Mouse (Mus musculus): ENCODE data around the gene Dnajb13. TPM values are rescaled to one million over a fixed set of nuclear protein-coding genes. Genes with fewer than 3 reads are reported as not detected.

Gene Dnajb13
- polyA plus RNA-seq, 1 experiment = 0.51 TPM

DNA sequence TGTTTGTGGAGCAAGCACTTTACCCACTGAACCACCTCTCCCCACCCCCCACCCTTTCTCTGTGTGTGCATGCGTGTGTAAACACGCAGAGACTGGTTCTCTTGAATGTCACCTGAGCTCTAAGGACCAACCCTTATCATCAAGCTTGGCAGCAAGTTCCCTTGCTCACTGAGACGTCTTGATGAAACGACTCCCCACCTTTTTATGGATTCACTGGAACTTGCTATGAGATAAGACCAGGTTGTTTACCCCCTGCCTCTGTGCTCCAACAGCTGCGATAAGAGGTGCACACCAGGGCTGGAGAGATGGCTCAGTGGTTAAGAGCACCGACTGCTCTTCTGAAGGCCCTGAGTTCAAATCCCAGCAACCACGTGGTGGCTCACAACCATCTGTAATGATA is 5.4 kb upstream of the Dnajb13 start:
- 36% methylated on average over 7 of the region's 7 CpGs for whole genome bisulfite sequencing
- DNase-seq (ENCODE audit: low read depth, low spot score) = no peak

DNA sequence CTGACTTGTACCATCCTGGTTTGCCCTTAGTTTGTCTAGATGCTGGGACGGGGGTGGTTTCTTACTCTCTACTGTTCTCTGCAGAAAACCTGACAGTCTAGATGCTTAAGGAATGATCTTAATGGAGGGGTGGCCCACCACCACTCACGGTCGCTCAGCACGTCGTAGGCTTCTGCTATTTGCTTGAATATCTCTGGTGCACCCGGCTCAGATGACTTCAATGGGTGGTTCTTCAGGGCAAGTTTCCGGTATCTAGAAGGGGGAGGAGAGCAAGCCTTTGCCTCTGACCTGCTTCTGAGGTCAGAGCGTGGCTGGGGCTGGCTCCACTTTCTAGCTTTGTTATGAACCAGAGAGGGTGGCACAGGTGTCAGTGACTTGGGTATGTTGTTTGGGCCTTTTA is 3.2 kb downstream of the Dnajb13 start:
- DNase-seq (ENCODE audit: low read depth, low spot score) = no peak
- WGBS = 66% methylated on average over 8 of the region's 8 CpGs

DNA sequence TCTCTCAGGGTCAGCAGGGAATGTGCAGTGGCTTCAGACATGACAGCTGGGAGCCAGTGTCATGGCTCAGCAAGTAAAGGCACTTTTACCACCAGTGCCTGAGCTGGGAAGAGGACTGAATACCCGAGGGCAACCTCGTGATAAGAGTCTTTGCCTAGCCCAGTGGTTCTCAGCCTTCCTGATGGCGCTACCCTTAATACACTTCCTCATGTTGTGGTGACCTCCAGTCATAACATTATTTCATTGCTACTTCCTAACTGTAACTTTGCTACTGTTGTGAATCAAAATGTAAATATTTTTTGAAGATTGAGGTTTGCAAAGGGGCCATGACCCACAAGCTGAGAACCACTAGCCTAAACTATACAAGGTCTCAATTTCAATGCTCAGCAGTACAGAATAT is 6.1 kb downstream of the Dnajb13 start:
- DNase-seq (ENCODE audit: low read depth, low spot score) = no peak
- 25% methylated on average over 3 of the region's 3 CpGs for WGBS

DNA sequence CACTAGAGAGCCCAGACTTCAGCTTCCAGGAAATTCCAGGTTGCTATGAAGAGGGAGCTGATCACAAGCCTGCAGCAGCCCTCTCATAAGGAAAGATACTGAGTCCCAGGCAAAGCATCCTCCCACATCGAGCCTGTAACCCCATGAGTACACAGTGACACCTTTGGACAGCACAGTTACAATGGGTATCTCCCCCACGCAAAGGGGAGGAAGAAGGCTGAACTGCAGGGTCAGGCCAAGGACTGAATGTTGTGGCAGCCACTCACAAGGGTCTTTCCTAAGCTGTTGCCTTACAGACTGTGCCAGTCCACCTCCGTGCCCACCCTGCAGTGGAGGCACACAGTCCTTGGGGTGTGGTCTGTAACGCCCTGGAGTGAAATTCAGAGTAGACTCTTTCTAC is 8.3 kb downstream of the Dnajb13 start:
- DNase-seq (ENCODE audit: low read depth, low spot score) = no peak
- WGBS = 36% methylated on average over 4 of the region's 4 CpGs

DNA sequence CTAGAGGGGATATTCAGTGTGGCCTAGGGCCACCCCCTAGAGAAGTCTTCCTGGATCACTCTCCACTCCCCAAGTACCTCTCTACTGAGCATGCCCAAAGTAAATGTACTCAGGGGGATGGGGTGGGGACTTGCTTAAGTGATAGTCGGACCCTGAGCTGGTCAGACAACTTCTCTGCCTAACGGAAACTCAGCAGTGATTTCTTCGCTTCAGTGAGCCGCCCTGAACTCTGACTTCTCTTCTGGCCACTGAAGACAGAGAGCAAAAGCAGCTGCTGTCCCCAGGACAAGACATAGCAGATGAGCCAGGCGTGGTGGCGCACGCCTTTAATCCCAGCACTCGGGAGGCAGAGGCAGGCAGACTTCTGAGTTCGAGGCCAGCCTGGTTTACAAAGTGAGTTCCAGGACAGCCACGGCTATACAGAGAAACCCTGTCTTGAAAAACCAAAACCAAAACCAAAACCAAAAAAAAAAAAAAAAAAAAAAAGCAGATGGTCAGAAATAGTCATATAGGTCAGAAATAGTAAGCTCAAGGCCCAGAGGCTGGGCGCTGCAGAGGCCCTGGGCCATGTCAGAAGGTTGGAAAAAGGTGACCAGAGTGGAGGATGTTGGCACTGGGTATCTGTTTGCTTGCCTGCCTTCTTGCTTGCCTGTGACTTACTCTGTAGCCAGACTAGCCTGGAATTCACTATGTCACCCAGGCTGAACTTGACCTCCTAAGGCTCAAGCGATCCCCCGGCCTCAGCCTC is 9.8 kb downstream of the Dnajb13 start:
- WGBS = 43% methylated on average over 13 of the region's 13 CpGs
- no peak for DNase-seq (ENCODE audit: low read depth, low spot score)

DNA sequence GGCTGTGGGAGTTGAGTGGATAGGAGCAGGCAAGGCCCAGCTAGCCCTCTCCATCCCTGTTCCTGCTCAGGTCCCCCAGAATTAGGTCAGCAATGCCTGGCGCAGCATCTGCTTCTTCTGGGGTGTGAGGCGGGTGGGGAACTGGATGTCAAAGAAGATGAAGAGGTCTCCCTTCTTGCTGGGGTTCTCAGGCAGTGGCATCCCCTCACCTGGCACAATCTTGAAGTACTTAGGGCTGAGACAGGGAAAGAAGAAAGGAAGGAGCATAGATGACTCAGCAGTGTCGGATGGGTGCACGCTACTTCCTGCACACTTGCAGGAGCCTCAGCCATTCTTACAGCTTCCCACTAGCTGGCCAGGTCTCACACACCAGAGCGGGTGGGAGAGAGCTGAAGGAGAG is 11.7 kb downstream of the Dnajb13 start:
- WGBS = 36% methylated on average over 5 of the region's 5 CpGs
- DNase-seq (ENCODE audit: low read depth, low spot score) = no peak

DNA sequence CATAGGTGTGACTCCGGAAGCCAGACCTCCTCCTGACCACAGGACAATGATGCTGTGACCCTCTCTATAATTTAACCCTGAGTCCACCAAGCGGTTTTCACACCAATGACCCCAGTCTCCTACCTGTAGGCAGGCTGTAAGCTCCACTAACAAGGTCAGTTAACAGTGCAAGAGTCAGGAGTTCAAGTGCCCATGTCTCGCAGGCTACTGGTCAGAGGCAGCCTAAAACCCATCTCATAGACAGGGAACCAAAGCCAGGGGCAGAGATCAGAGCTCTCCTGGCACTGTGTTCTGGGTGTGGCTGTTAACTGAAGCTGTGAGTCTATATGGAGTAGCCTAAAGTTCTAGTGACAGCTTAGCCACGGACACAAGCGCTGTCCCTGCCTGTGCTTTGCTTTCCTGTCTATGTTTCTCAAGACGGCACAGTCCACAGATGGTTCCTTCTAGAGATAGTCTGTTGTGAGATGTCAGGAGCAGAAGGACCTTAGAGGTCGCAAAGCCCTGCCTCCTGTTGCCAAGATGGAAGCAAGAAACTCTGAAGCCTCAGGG is 12.3 kb downstream of the Dnajb13 start:
- 33% methylated on average over 7 of the region's 7 CpGs for WGBS
- no peak for DNase-seq (ENCODE audit: low read depth, low spot score)

DNA sequence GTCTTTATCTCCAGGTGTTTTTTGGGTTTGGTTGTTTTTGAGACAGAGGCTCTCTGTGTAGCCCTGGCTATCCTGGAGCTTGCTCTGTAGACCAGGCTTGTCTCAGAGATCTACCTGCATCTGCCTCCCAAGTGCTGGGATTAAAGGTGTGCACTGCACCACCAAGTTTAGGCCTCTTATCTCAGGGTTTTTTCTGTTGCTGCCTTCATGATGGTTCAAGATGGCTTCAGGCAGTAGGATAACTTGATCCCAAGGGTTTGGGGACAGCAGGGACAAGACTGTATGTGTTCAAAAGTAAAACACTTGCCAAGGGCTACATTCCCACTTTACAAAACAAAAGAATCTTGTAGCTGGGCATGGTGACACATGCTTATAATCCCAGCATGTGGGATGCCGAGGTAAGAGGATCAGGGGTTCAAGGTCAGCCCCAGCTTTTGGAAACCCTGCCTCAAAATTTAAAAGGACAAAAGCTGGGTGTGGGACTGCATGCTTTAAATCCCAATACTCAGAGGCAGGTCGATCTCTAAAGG is 12.9 kb downstream of the Dnajb13 start:
- no peak for DNase-seq (ENCODE audit: low read depth, low spot score)
- 17% methylated on average over 2 of the region's 2 CpGs for WGBS

DNA sequence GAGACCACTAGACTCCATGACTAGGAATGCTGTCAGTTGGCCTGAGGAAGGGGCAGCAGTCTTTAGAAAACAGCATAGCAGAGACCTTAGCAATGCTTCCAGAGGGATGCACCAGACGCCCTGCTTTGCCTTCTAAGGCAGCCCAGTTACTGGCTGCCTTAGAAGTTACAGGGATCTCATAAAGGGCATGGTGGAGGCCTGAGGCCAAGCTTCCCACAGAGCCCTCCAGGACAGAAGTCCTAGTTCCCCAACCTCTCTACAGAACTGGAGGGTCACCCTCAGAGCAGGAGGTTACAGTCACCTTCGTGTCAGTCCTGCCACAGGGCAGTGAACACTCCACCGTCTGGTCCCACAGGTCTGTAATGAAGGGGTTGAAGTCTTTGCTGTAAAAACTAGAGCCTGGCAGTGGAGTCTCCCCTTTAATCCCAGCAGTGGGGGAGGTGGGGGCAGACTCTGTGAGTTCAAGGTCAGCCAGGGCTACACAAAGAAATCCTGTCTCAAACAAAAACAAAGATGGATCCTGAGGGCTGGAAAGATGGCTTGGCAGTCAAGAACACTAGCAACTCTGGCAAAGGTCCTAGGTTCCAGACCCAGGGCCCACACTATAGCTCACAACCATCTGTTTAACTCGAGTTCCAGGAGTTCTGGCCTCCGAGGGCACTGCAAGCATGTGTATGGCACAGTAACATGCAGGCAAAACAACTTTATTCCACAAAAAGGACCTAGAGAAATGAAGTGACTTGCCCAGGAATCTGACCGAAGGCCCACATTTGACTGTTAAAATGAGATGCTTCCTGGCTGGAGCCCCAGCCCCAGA is 13.5 kb downstream of the Dnajb13 start:
- DNase-seq (ENCODE audit: low read depth, low spot score) = no peak
- WGBS = 44% methylated on average over 6 of the region's 6 CpGs

DNA sequence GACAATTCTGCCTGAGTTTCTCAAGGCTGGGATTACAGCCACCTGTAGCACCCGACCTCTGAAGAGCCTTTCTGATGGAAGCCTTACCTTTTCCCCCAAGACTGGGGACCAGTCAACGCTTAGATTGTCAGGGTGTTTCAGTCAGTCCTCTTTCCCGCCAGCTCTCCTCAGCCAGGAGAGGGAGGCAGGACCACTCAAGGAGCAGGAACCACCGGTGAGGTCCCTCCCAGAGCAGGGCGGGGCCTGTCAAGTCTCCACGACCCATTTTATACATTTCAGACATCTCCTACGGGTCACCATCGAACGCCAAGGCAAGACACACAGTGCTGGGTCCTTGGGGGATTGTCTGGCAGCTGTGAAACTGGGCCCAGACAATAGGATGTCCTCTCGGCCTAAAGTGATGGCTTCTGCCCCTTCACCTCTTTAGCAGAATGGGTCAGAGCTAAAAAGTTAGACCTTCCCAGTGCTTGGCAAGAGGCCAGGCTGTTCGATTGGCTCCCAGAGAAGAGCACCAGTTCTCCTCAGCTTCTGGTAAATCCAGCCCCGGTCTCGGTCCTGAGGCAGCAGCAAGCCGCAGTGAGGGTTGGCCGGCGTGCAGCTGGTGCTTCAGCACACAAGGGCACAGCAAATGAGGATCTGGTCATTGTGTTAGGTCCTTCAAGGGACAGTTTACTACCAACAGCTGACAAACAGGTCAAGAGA is 14.3 kb downstream of the Dnajb13 start:
- WGBS = 44% methylated on average over 16 of the region's 16 CpGs
- DNase-seq (ENCODE audit: low read depth, low spot score) = no peak

DNA sequence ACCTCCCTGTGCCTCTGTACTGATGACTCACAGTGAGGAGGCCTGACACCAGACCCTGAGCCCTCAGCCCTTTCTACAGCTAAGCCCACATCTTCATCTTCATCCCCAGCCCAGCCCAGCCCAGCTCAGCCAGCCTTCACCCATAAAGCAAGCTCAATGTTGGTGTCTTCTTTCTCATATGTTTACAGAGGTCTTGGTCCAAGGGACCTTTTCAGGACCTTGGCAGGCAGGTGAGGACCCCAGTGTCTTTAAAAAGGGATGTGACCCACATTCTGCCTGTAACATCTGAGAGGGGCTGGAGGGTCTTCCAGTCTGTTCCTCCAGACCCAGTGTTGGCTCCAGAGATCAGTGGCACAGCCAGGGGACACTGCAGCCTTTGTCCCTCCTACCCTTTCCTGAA is 15.3 kb downstream of the Dnajb13 start:
- DNase-seq (ENCODE audit: low read depth, low spot score) = no peak

DNA sequence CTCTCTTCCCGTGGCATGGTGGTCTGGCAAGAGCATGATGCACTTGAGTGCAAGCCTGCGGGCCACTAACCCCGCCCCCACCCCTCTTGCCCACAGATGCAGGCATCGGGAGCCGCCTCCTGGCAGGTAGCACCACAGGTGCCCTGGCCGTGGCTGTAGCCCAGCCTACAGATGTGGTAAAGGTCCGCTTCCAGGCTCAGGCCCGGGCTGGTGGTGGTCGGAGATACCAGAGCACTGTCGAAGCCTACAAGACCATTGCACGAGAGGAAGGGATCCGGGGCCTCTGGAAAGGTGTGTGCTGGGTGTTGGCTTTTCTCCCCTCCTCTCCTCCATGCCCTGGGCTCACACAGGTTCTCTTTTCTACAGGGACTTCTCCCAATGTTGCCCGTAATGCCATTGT is 16.8 kb downstream of the Dnajb13 start:
- DNase-seq (ENCODE audit: low read depth, low spot score) = no peak
- 86% methylated on average over 13 of the region's 13 CpGs for WGBS

DNA sequence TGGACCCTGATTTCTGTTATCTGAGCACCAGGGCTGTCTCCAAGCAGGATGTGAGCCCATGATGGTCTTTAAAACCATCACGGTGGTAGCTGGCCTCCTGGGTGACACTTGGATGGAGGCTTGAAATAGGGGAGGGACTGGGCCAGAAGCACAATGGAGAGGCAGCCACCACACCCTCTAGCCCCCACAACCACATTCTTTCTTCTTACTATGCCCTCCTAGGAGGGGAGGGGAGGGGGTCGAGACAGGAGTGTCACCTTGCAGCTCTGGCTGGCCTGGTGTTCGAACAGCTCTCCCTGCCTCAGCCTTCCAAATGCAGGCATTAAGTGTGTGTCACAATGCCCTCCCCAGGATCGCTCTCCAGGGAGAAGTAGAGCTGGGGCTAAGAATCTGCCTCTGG is 17.4 kb downstream of the Dnajb13 start:
- WGBS = 77% methylated on average over 4 of the region's 4 CpGs

DNA sequence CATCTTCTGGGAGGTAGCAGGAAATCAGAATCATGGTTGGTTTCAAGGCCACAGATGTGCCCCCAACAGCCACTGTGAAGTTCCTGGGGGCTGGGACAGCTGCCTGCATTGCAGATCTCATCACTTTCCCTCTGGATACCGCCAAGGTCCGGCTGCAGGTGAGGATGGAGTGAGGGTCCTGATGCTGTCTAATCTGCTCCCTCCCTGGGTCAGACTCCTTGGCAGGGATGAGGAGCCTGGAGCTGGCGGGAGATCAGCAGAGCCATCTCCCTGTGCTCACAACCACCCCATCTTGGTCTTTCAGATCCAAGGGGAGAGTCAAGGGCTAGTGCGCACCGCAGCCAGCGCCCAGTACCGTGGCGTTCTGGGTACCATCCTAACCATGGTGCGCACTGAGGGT is 18.0 kb downstream of the Dnajb13 start:
- no peak for DNase-seq (ENCODE audit: low read depth, low spot score)
- 95% methylated on average over 9 of the region's 9 CpGs for WGBS

More for the DNA sequence above, 17.4 kb downstream of the Dnajb13 start:
- no peak for DNase-seq (ENCODE audit: low read depth, low spot score)

DNA sequence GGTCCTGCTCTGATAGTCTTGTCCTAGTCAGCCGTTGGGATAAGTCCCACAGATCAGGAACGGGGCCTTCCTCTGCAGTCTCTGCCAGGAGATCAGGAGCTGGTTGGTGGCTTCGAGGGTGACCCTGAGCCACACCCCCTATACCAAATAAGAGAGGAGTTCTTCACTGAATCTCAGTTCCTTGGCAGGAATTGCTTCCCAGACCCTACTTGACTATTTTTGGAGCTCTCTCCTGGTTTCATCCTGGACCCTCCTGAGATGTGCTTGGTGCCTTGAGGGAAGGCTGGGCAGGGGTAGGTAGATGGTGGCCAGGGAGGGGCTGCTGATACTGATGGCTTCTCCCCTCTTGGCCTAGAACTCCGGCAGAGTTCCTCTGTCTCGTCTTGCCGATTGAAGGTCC is 18.4 kb downstream of the Dnajb13 start:
- WGBS = 40% methylated on average over 6 of the region's 6 CpGs
- DNase-seq (ENCODE audit: low read depth, low spot score) = no peak

DNA sequence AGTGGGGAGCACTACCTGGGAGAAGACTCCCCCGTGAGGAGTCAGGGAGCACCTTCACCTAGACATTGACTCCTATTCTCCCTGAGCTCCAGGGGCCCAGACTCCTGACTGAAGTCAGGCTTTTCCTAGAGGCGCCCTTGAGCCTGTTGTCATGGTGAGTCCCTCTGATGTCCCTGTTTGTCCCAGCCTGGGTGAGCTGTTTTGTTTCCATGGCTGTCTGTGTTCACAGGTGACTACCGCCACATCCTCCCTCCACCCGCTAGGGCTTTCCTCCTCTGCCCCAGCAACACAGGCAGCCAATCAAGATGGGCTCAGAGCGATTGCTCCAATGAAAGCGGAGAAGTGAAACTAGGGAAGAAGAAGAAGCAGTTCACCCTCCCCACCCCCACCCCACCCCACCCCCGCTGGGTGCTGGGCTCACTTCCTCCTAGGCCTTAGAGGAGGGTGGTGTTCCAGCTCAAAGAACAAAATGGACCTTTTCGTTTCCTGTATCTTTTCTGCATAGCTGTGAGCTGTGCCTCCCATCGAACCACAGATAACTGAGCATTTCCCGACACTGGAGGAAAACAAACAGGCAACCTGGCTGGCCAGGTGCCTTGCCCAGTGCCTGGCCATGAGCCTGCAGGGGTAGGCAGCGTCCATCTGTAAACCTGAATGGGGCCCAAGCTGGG is 19.0 kb downstream of the Dnajb13 start:
- DNase-seq (ENCODE audit: low read depth, low spot score) = peak; percentile 96

DNA sequence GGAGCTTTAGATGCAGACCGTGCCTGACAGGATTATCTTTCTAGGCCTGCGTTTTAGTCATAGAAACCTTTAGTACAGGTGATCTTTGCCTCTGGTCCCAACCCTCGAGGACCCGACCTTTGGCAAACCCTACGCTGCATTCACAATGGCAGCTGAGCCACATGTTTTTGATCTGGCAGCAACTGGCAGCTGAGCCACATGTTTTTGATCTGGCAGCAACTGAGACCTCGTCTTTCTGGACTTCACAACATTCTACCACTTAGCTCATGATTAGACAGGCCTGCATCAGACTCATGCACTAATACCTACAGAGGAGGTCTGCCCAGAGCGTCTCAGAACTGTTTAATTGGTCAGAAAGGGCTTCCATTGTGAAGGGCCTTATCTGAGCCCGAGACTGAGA is 19.7 kb downstream of the Dnajb13 start:
- WGBS = 11% methylated on average over 8 of the region's 8 CpGs
- DNase-seq (ENCODE audit: low read depth, low spot score) = no peak

More for the DNA sequence above, 19.0 kb downstream of the Dnajb13 start:
- WGBS = 12% methylated on average over 11 of the region's 11 CpGs

DNA sequence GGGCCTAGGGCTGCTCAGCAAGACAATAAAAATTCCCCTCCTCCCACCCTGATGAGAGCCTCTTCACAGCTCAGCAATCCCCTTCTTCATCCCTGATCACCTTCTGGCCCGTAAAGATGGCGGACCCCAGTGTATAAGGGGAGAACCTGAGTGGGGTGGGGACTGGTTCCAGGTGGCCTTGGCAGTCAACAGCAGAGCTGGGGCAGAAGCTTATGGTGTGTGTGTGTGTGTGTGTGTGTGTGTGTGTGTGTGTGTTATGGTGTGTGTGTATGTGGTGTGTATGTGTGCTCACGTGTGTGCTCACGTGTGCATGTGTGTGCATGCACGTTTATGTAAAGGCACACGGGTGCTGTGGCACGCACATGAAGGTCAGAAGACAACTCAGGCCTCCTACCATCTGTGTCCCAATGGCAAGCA is 20.3 kb downstream of the Dnajb13 start:
- WGBS = 25% methylated on average over 7 of the region's 7 CpGs
- no peak for DNase-seq (ENCODE audit: low read depth, low spot score)
